Mouse (Mus musculus): ENCODE measurements around the gene Rbm4. TPM values are rescaled to one million over a fixed set of nuclear protein-coding genes. Genes with fewer than 3 reads are reported as not detected.
"Not testable (repeated sequence)": the region's sequence is repeated elsewhere in the genome, so short reads cannot be mapped to it uniquely, and the experiment has no call there.

Gene Rbm4
- polyA plus RNA-seq, 1 experiment from 2014 or later: 60.7 TPM

- Histone ChIP-seq H3K27ac (ENCODE audit: low read length) (no peak overlapping the region), H3K4me1 (ENCODE audit: control insufficient read depth, insufficient read depth, low read length) (no peaks in the 10 kb centered on the region), H3K36me3 (ENCODE audit: control insufficient read depth, insufficient read depth, low read length) (peaks cover 11% of the 10 kb centered on the region), H3K4me3 (ENCODE audit: low read depth, low read length) (no peak overlapping the region), H3K27me3 (ENCODE audit: control insufficient read depth, insufficient read depth, low read length) (no peaks in the 10 kb centered on the region), H3K4me2 (replicated peaks; ENCODE audit: low read depth, low read length) (no peak overlapping the region), H3K9me3 (ENCODE audit: control insufficient read depth, low read depth, low read length) (no peaks in the 10 kb centered on the region), H3K9ac (replicated peaks; ENCODE audit: low read depth, low read length) (no peak overlapping the region)
- WGBS: 62% methylated on average over 7 of the region's 7 CpGs
- no peak for ATAC-seq (ENCODE audit: insufficient number of reproducible peaks, insufficient read depth, low FRiP score, low read depth)
Measured at GRCm38 (mm10) chr19:4829156-4829555, 35.5 kb upstream of the Rbm4 start.

- no peak overlapping the region for H3K4me3 ChIP-seq (ENCODE audit: low read depth, low read length)
- H3K27ac ChIP-seq (ENCODE audit: low read length): no peak overlapping the region
Measured at GRCm38 (mm10) chr19:4828444-4829114, 34.9 kb upstream of the Rbm4 start.

GRCm38 (mm10) chr19:4820678-4821303 is 27.1 kb upstream of the Rbm4 start:
- Histone ChIP-seq H3K4me3 (ENCODE audit: low read depth, low read length) (no peak overlapping the region), H3K9me3 (ENCODE audit: control insufficient read depth, low read depth, low read length) (no peaks in the 10 kb centered on the region), H3K4me1 (ENCODE audit: control insufficient read depth, insufficient read depth, low read length) (no peaks in the 10 kb centered on the region), H3K9ac (replicated peaks; ENCODE audit: low read depth, low read length) (no peak overlapping the region), H3K27ac (ENCODE audit: low read length) (no peak overlapping the region), H3K4me2 (replicated peaks; ENCODE audit: low read depth, low read length) (no peak overlapping the region), H3K27me3 (ENCODE audit: control insufficient read depth, insufficient read depth, low read length) (no peaks in the 10 kb centered on the region), H3K36me3 (ENCODE audit: control insufficient read depth, insufficient read depth, low read length) (peaks cover 3% of the 10 kb centered on the region; the same call in 1 of the 2 replicates)
- peak; percentile 14; the same call in 1 of the 2 replicates for ATAC-seq (ENCODE audit: insufficient number of reproducible peaks, insufficient read depth, low FRiP score, low read depth)
- WGBS: 75% methylated on average over 5 of the region's 5 CpGs

More at GRCm38 (mm10) chr19:4828444-4829114, 34.9 kb upstream of the Rbm4 start:
- peaks cover 11% of the 10 kb centered on the region for H3K36me3 ChIP-seq (ENCODE audit: control insufficient read depth, insufficient read depth, low read length)
- WGBS: 45% methylated on average over 16 of the region's 16 CpGs
- no peaks in the 10 kb centered on the region for H3K27me3 ChIP-seq (ENCODE audit: control insufficient read depth, insufficient read depth, low read length)
- no peak overlapping the region for H3K9ac ChIP-seq (replicated peaks; ENCODE audit: low read depth, low read length)
- no peaks in the 10 kb centered on the region for H3K9me3 ChIP-seq (ENCODE audit: control insufficient read depth, low read depth, low read length)
- no peak overlapping the region for H3K4me2 ChIP-seq (replicated peaks; ENCODE audit: low read depth, low read length)
- peak; percentile 75; the same call in 1 of the 2 replicates for ATAC-seq (ENCODE audit: insufficient number of reproducible peaks, insufficient read depth, low FRiP score, low read depth)
- no peaks in the 10 kb centered on the region for H3K4me1 ChIP-seq (ENCODE audit: control insufficient read depth, insufficient read depth, low read length)

GRCm38 (mm10) chr19:4817182-4817835 is 23.6 kb upstream of the Rbm4 start:
- no peak overlapping the region for H3K27ac ChIP-seq (ENCODE audit: low read length)

DNA sequence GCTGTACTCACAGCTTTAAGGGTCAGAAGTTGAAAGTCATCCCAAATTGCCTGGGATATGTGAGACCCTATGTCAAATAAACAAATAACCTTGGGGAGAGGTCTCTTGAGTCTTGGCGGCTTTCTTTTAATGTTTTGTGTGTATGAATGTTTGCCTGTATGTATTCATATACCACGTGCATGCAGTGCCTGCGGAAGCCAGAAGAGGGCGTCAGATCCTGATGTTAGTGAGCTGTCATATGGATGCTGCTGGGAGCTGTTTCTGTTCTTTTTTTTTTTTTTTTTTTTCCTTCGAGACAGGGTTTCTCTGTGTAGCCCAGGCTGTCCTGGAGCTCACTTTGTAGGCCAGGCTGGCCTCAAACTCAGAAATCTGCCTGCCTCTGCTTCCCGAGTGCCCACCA is 19.3 kb upstream of the Rbm4 start:
- Histone ChIP-seq H3K9ac (replicated peaks; ENCODE audit: low read depth, low read length) (no peak overlapping the region), H3K36me3 (ENCODE audit: control insufficient read depth, insufficient read depth, low read length) (no peaks in the 10 kb centered on the region), H3K27ac (ENCODE audit: low read length) (no peak overlapping the region), H3K9me3 (ENCODE audit: control insufficient read depth, low read depth, low read length) (no peaks in the 10 kb centered on the region), H3K4me1 (ENCODE audit: control insufficient read depth, insufficient read depth, low read length) (peaks cover 11% of the 10 kb centered on the region), H3K27me3 (ENCODE audit: control insufficient read depth, insufficient read depth, low read length) (no peaks in the 10 kb centered on the region), H3K4me2 (replicated peaks; ENCODE audit: low read depth, low read length) (no peak overlapping the region), H3K4me3 (ENCODE audit: low read depth, low read length) (no peak overlapping the region)
- 82% methylated on average over 6 of the region's 6 CpGs for WGBS
- no peak for ATAC-seq (ENCODE audit: insufficient number of reproducible peaks, insufficient read depth, low FRiP score, low read depth)

More at GRCm38 (mm10) chr19:4817182-4817835, 23.6 kb upstream of the Rbm4 start:
- H3K4me3 ChIP-seq (ENCODE audit: low read depth, low read length): no peak overlapping the region
- peak; percentile 49; the same call in 1 of the 2 replicates for ATAC-seq (ENCODE audit: insufficient number of reproducible peaks, insufficient read depth, low FRiP score, low read depth)
- no peak overlapping the region for H3K4me2 ChIP-seq (replicated peaks; ENCODE audit: low read depth, low read length)
- no peaks in the 10 kb centered on the region for H3K4me1 ChIP-seq (ENCODE audit: control insufficient read depth, insufficient read depth, low read length)
- no peaks in the 10 kb centered on the region for H3K9me3 ChIP-seq (ENCODE audit: control insufficient read depth, low read depth, low read length)
- no peaks in the 10 kb centered on the region for H3K36me3 ChIP-seq (ENCODE audit: control insufficient read depth, insufficient read depth, low read length)
- H3K27me3 ChIP-seq (ENCODE audit: control insufficient read depth, insufficient read depth, low read length): no peaks in the 10 kb centered on the region
- H3K9ac ChIP-seq (replicated peaks; ENCODE audit: low read depth, low read length): no peak overlapping the region
- WGBS: 36% methylated on average over 1 of the region's 1 CpGs

GRCm38 (mm10) chr19:4812334-4812949 is 18.7 kb upstream of the Rbm4 start:
- H3K9me3 ChIP-seq (ENCODE audit: control insufficient read depth, low read depth, low read length); H3K27me3 ChIP-seq (ENCODE audit: control insufficient read depth, insufficient read depth, low read length); ATAC-seq (ENCODE audit: insufficient number of reproducible peaks, insufficient read depth, low FRiP score, low read depth); H3K36me3 ChIP-seq (ENCODE audit: control insufficient read depth, insufficient read depth, low read length): not testable (repeated sequence)
- peaks cover 11% of the 10 kb centered on the region for H3K4me1 ChIP-seq (ENCODE audit: control insufficient read depth, insufficient read depth, low read length)
- H3K9ac ChIP-seq (replicated peaks; ENCODE audit: low read depth, low read length): peak overlapping the region; percentile 71; the same call in 1 of the 2 replicates
- peak overlapping the region; percentile 46 for H3K4me2 ChIP-seq (replicated peaks; ENCODE audit: low read depth, low read length)
- H3K27ac ChIP-seq (ENCODE audit: low read length): peak overlapping the region; percentile 95
- H3K4me3 ChIP-seq (ENCODE audit: low read depth, low read length): peak overlapping the region; percentile 93
- WGBS: 77% methylated on average over 8 of the region's 8 CpGs

DNA sequence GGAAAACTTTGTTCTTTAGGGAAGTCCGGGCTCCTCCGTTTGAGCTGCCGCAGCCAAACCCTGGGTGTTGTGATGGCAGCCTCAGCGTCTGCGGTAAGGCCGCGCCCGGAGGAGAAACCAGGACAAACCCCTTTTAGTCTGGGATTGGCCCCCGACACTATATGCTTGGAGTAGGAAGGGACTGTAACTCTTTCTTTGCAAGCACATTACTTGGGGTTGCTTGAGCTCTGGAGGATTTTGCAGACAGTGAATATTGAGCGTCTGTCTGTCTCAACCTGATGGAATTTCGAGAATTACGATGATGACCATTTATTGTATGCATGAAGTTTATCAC is 18.2 kb upstream of the Rbm4 start:
- ATAC-seq (ENCODE audit: insufficient number of reproducible peaks, insufficient read depth, low FRiP score, low read depth): no peak; the same call in 1 of the 2 replicates
- Histone ChIP-seq H3K36me3 (ENCODE audit: control insufficient read depth, insufficient read depth, low read length) (no peaks in the 10 kb centered on the region), H3K27me3 (ENCODE audit: control insufficient read depth, insufficient read depth, low read length) (no peaks in the 10 kb centered on the region), H3K4me3 (ENCODE audit: low read depth, low read length) (peak overlapping the region; percentile 93), H3K4me2 (replicated peaks; ENCODE audit: low read depth, low read length) (peak overlapping the region; percentile 46), H3K9ac (replicated peaks; ENCODE audit: low read depth, low read length) (peak overlapping the region; percentile 71), H3K4me1 (ENCODE audit: control insufficient read depth, insufficient read depth, low read length) (peaks cover 11% of the 10 kb centered on the region), H3K9me3 (ENCODE audit: control insufficient read depth, low read depth, low read length) (no peaks in the 10 kb centered on the region), H3K27ac (ENCODE audit: low read length) (peak overlapping the region; percentile 95)
- 3% methylated on average over 12 of the region's 12 CpGs for WGBS
